Mouse (Mus musculus): ENCODE results near the gene Cpxm1. TPM values are rescaled to one million over a fixed set of nuclear protein-coding genes. Genes with fewer than 3 reads are reported as not detected.

Cpxm1 gene
- polyA plus RNA-seq (2012; rRNA removed), result 1.3 and 2.3 TPM in 2 replicates
- 1.5 and 1.9 TPM in 2 replicates for polyA plus RNA-seq (2014; fragmentation: Nextera tagmentation; extraction: Ambion mirVana)

DNA sequence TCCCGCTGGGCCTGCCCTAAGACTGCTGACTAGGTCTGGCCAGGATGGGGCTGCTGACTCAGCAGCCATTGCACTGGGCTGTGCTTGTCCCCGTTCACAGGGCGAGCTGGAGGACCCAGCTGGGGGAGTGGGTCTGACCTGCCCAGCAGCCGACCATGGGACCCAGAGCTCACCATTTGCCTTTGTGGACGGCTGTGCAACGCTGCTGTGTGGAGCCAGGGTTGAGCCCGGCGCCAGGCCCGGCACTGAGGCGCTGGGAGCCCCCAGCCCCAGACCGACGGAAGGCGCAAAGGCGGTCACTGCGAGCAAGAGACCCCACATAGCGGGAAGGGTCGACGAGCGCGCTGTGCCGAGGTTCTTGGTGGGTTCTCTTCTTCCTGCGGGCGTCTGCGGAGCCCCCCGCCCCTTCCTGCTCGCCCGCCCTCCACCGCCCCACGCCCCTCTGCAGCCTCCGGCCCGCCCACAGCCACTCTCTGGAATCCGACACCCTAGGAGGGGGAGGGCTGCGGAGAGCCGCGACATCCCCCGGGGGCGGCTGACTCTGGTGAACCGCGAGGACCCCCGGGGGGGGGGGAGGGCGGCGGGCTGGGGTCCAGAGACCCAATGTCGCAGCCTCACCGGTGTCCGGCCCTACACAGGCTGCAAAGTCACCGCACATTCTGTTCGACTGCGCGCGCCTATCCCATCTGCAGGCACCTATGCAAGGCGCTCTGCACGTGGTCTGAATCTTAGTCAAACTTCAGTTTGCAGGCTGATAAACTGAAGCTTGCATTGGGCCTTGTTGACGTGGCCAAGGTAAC, at the start of gene Cpxm1:
Cpxm1 (minus strand) TSS at position 389 of the 800 bp plus-strand sequence.
- no peaks in the 10 kb centered on the region for H3K4me1 ChIP-seq (replicated peaks; ENCODE audit: control insufficient read depth in 2 of 2, insufficient read depth in 2 of 2, low read length in 1 of 2)
- H3K27me3 ChIP-seq (ENCODE audit: control insufficient read depth, insufficient read depth, low read length), result peaks cover 21% of the 10 kb centered on the region
- H3K4me3 ChIP-seq (ENCODE audit: insufficient read depth in 1 of 2, low read depth in 2 of 2, low read length in 2 of 2), result peak within 1 kb of the TSS; percentile 29 to 46
- no peaks in the 10 kb centered on the region for H3K9me3 ChIP-seq (ENCODE audit: control insufficient read depth, low read length)
- DNase-seq (ENCODE audit: low read depth in 3 of 3, low spot score in 3 of 3) (no peak), ATAC-seq (ENCODE audit: insufficient read depth) (peak; percentile 43; the same call in 1 of the 2 replicates)
- TF ChIP-seq CTCF (IDR thresholded peaks at IDR 0.05; ENCODE audit: low read depth), result no peak
- no peak for TF ChIP-seq EP300 (IDR thresholded peaks at IDR 0.05; ENCODE audit: low read depth)
- no peaks in the 10 kb centered on the region for H3K36me3 ChIP-seq (replicated peaks; ENCODE audit: control insufficient read depth, insufficient read depth, low read depth)
- 3% methylated on average over 49 of the region's 53 CpGs for whole genome bisulfite sequencing (ENCODE audit: insufficient replicate concordance)
- H3K4me2 ChIP-seq (ENCODE audit: low read depth), result peak within 1 kb of the TSS; percentile 63
- no peak within 1 kb of the TSS for H3K27ac ChIP-seq
- H3K9ac ChIP-seq (replicated peaks), result no peak within 1 kb of the TSS

DNA sequence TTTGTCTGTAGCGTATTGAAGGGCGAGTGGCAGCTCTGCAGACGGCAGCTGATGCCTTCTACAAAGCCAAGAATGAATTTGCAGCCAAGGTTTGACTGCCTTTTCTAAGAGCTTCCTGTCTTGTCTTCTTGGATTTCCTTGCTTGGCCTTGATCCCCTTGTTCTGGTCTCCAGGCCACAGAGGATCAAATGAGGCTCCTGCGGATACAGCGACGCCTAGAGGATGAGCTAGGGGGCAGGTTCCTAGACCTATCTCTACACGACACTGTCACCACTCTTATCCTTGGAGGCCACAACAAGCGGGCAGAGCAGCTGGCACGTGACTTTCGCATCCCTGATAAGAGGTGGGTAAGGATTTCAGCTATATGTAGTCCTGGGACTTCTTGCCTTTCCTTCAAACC, 44.8 kb upstream of the Cpxm1 start:
- H3K36me3 ChIP-seq (replicated peaks; ENCODE audit: control insufficient read depth, insufficient read depth, low read depth), result peaks cover 43% of the 10 kb centered on the region
- 46% methylated on average over 10 of the region's 10 CpGs for WGBS (ENCODE audit: insufficient replicate concordance)
- H3K4me2 ChIP-seq (ENCODE audit: low read depth), result no peak overlapping the region
- no peaks in the 10 kb centered on the region for H3K27me3 ChIP-seq (ENCODE audit: control insufficient read depth, insufficient read depth, low read length)
- ATAC-seq (ENCODE audit: insufficient read depth), result peak; percentile 76
- no peak overlapping the region for H3K27ac ChIP-seq
- peak; percentile 76 for TF ChIP-seq CTCF (IDR thresholded peaks at IDR 0.05; ENCODE audit: low read depth)
- peak; percentile 44 for TF ChIP-seq EP300 (IDR thresholded peaks at IDR 0.05; ENCODE audit: low read depth)
- peak; percentile 35 to 53 (median 48) for DNase-seq (ENCODE audit: low read depth in 3 of 3, low spot score in 3 of 3)
- peaks cover 7 to 9% of the 10 kb centered on the region in 2 experiments; a peak in 3 of 4 replicates for H3K4me1 ChIP-seq (replicated peaks; ENCODE audit: control insufficient read depth in 2 of 2, insufficient read depth in 2 of 2, low read length in 1 of 2)
- no peaks in the 10 kb centered on the region for H3K9me3 ChIP-seq (ENCODE audit: control insufficient read depth, low read length)
- H3K9ac ChIP-seq (replicated peaks), result no peak overlapping the region
- H3K4me3 ChIP-seq (ENCODE audit: insufficient read depth in 1 of 2, low read depth in 2 of 2, low read length in 2 of 2), result no peak overlapping the region

DNA sequence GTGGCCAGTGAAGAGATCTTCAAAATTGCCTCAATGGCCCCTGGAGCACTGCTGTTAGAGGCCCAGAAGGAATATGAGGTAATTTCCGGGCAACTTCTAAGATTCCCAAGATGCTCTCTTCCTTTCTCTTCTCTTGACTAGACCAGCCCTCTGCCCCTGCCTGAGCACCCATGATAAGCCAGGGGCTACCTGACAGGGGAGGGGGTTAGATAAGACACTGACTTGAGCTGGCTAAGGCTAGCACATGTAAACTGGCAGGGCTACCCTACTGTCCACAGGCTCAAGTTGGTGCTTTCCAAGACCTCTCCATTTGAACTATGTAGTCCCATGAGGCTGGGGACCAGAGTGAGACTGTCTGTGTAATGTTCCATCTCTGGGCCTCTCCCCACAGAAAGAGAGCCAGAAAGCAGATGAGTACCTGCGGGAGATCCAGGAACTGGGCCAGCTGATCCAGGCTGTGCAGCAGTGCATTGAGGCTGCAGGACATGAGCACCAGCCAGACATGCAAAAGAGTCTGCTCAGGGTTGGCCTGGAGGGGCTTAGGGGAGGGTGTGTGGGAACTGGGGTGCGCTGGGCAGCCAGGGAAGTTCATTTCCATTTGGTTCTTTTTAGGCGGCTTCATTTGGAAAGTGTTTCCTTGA, 42.6 kb upstream of the Cpxm1 start:
- Histone ChIP-seq H3K36me3 (replicated peaks; ENCODE audit: control insufficient read depth, insufficient read depth, low read depth) (peaks cover 43% of the 10 kb centered on the region), H3K4me3 (ENCODE audit: insufficient read depth in 1 of 2, low read depth in 2 of 2, low read length in 2 of 2) (no peak overlapping the region), H3K9ac (replicated peaks) (no peak overlapping the region), H3K9me3 (ENCODE audit: control insufficient read depth, low read length) (no peaks in the 10 kb centered on the region), H3K4me1 (replicated peaks; ENCODE audit: control insufficient read depth in 2 of 2, insufficient read depth in 2 of 2, low read length in 1 of 2) (peaks cover 7 to 9% of the 10 kb centered on the region in 2 experiments; a peak in 3 of 4 replicates), H3K27me3 (ENCODE audit: control insufficient read depth, insufficient read depth, low read length) (no peaks in the 10 kb centered on the region), H3K4me2 (ENCODE audit: low read depth) (no peak overlapping the region), H3K27ac (no peak overlapping the region)
- ATAC-seq (ENCODE audit: insufficient read depth) (no peak), DNase-seq (ENCODE audit: low read depth in 3 of 3, low spot score in 3 of 3) (no peak)
- no peak for TF ChIP-seq EP300 (IDR thresholded peaks at IDR 0.05; ENCODE audit: low read depth)
- no peak for TF ChIP-seq CTCF (IDR thresholded peaks at IDR 0.05; ENCODE audit: low read depth)
- WGBS (ENCODE audit: insufficient replicate concordance), result 71% methylated on average over 4 of the region's 4 CpGs

DNA sequence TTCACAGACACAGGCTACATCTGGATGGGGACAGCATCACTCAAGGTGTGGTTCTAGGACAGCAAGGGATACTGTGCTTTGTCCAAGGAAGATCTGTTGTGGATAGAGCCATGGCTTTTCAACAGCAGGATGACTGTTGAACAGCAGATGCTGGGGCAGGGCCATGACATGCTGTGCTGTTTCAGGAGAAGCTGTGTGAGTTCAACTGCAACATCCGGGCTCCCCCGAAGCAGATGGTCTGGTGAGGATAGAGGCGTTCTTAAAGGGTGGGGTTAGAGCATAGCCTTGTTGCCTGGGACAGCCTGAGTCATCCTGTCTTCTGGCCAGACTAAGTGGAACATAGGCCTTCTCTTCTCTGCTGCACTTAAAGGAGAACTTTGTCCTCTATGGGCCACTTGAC, 41.5 kb upstream of the Cpxm1 start:
- WGBS (ENCODE audit: insufficient replicate concordance), result 74% methylated on average over 3 of the region's 3 CpGs
- no peak overlapping the region for H3K4me2 ChIP-seq (ENCODE audit: low read depth)
- TF ChIP-seq EP300 (IDR thresholded peaks at IDR 0.05; ENCODE audit: low read depth) (no peak), CTCF (IDR thresholded peaks at IDR 0.05; ENCODE audit: low read depth) (no peak)
- no peaks in the 10 kb centered on the region for H3K27me3 ChIP-seq (ENCODE audit: control insufficient read depth, insufficient read depth, low read length)
- no peak overlapping the region for H3K4me3 ChIP-seq (ENCODE audit: insufficient read depth in 1 of 2, low read depth in 2 of 2, low read length in 2 of 2)
- H3K4me1 ChIP-seq (replicated peaks; ENCODE audit: control insufficient read depth in 2 of 2, insufficient read depth in 2 of 2, low read length in 1 of 2), result peaks cover 7 to 9% of the 10 kb centered on the region in 2 experiments; a peak in 3 of 4 replicates
- H3K27ac ChIP-seq, result no peak overlapping the region
- H3K9me3 ChIP-seq (ENCODE audit: control insufficient read depth, low read length), result no peaks in the 10 kb centered on the region
- ATAC-seq (ENCODE audit: insufficient read depth) (no peak), DNase-seq (ENCODE audit: low read depth in 3 of 3, low spot score in 3 of 3) (no peak)
- peaks cover 40% of the 10 kb centered on the region for H3K36me3 ChIP-seq (replicated peaks; ENCODE audit: control insufficient read depth, insufficient read depth, low read depth)
- no peak overlapping the region for H3K9ac ChIP-seq (replicated peaks)

DNA sequence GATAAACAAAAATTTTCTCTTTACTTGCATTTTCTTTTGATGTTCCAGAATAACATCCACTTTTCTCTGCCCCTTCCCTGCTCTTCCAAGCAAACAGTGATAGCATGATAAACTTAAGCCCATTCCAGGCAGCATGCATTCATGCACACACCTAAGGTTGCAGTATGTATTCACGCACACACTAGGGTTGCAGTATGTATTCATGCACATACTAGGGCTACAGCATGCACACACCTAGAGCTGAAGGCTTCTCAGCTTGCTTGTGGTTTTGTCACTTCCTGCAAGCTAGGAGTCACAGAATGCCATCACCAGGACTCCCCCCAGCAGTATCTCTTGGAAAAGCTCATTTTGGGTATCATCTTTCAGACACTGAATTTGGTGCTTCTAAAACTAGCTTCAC, 39.4 kb upstream of the Cpxm1 start:
- Histone ChIP-seq H3K27ac (no peak overlapping the region), H3K4me3 (ENCODE audit: insufficient read depth in 1 of 2, low read depth in 2 of 2, low read length in 2 of 2) (no peak overlapping the region), H3K36me3 (replicated peaks; ENCODE audit: control insufficient read depth, insufficient read depth, low read depth) (peaks cover 24% of the 10 kb centered on the region), H3K4me2 (ENCODE audit: low read depth) (no peak overlapping the region), H3K4me1 (replicated peaks; ENCODE audit: control insufficient read depth in 2 of 2, insufficient read depth in 2 of 2, low read length in 1 of 2) (peaks cover under 1 to 4% of the 10 kb centered on the region in 2 experiments; a peak in 1 of 4 replicates), H3K27me3 (ENCODE audit: control insufficient read depth, insufficient read depth, low read length) (no peaks in the 10 kb centered on the region), H3K9ac (replicated peaks) (no peak overlapping the region), H3K9me3 (ENCODE audit: control insufficient read depth, low read length) (no peaks in the 10 kb centered on the region)
- no peak for ATAC-seq (ENCODE audit: insufficient read depth)
- no peak for TF ChIP-seq EP300 (IDR thresholded peaks at IDR 0.05; ENCODE audit: low read depth)
- 73% methylated on average over 1 of the region's 1 CpGs for WGBS (ENCODE audit: insufficient replicate concordance)
- no peak for DNase-seq (ENCODE audit: low read depth in 3 of 3, low spot score in 3 of 3)
